Mouse (Mus musculus): Measurements from ENCODE around the gene Traf4. TPM values are rescaled to one million over a fixed set of nuclear protein-coding genes. Genes with fewer than 3 reads are reported as not detected.

Gene Traf4
- total RNA-seq, 1 experiment from 2014 or later = 6.9 TPM

DNA sequence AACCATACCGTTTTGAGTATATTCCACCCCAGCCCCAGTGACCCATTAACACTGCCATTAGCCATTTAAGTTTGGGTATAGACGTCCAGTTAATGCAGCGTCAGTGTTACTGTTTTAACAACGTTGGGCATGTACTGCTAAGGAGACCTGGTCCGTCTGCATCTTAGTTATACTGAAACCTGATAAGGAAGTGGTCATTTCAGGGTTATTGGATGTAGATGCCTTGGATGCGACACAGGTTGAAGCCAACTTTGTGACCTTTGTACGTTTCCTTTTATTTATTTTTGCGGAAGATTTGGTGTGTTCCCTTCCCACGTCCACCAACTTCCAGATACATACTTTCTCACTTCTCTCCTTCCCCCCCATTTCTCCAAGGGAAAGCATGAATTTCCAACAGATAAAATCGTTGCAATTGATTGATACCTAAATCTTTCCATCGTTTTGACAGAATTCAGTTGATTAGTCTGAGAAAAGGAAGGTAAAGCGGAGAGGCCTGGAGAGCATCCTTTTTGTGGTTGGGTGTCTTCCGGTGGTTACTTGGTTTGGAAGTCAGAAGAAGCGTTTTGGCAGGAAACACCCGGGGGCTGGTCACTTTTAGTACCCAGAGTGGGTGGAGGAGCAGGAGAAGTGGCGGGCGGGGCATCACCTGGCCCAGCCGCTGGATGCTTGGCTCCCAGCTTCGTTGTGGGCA lies 50.6 kb downstream of the Traf4 start:
- ATAC-seq (replicated peaks; ENCODE audit: low read depth, poor library complexity, severe bottlenecking) = no peak; the same call in 1 of the 2 replicates

DNA sequence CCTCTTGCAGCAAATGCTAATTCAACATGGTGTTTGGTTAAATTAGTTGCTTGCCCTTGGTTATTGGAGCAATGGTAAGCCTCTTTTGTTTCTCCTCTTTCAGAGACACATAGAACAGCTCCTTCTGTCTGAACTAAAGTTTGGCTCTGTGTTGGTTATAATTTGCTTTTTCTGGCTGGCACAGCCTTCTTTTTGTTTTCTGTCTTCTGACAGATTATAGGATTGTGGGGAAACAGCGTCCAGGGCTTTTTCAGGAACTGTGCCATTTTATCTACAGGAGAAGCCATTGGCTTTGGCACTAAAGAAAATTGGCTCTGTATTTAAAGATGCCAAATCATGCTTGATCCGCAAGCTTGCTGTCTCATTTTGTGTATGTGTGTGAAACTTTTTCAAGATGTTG lies 51.8 kb downstream of the Traf4 start:
- ATAC-seq (replicated peaks; ENCODE audit: low read depth, poor library complexity, severe bottlenecking) = no peak

Other genes starting within 250 kb of the Traf4 start
- not detected in 2 replicates for gene Sez6, start 234.8 kb downstream of the Traf4 start, total RNA-seq (2017)
- gene Phf12, start 182.8 kb downstream of the Traf4 start, total RNA-seq (2017) = 29.5 and 39.0 TPM in 2 replicates
- gene Dhrs13, start 133.3 kb downstream of the Traf4 start, total RNA-seq (2017) = 12.1 and 12.8 TPM in 2 replicates
- 29.7 and 38.4 TPM in 2 replicates for gene Flot2, start 127.7 kb downstream of the Traf4 start, total RNA-seq (2017)
- 19.3 and 25.5 TPM in 2 replicates for gene Eral1, start 85.2 kb downstream of the Traf4 start, total RNA-seq (2017)
- 6.5 and 7.2 TPM in 2 replicates for gene Fam222b, start 70.9 kb downstream of the Traf4 start, total RNA-seq (2017)
- 7.1 and 8.2 TPM in 2 replicates for gene Nek8, start 11.1 kb upstream of the Traf4 start, total RNA-seq (2017)
- 7.9 and 8.1 TPM in 2 replicates for gene Tlcd1, start 11.1 kb upstream of the Traf4 start, total RNA-seq (2017)
- 3,236 and 3,976 TPM in 2 replicates for gene Rpl23a, start 18.0 kb upstream of the Traf4 start, total RNA-seq (2017)
- gene Rab34, start 22.8 kb upstream of the Traf4 start, total RNA-seq (2017) = 2.0 and 2.8 TPM in 2 replicates
- gene Proca1, start 27.8 kb upstream of the Traf4 start, total RNA-seq (2017) = 1.8 TPM in 1 of 2 replicates, not detected in the other
- 42.2 and 57.7 TPM in 2 replicates for gene Sdf2, start 80.2 kb upstream of the Traf4 start, total RNA-seq (2017)
- 47.7 and 49.6 TPM in 2 replicates for gene Supt6, start 80.4 kb upstream of the Traf4 start, total RNA-seq (2017)
- gene 2610507B11Rik, start 96.2 kb upstream of the Traf4 start, total RNA-seq (2017) = 88.7 and 92.9 TPM in 2 replicates
- gene BC030499, start 125.3 kb upstream of the Traf4 start, total RNA-seq (2017) = 0.09 TPM in 1 of 2 replicates, not detected in the other
- gene Spag5, start 135.9 kb upstream of the Traf4 start, total RNA-seq (2017) = 45.9 and 52.4 TPM in 2 replicates
- gene Aldoc, start 157.4 kb upstream of the Traf4 start, total RNA-seq (2017) = 1.4 TPM in 1 of 2 replicates, not detected in the other
- 12.6 and 17.9 TPM in 2 replicates for gene Pigs, start 162.8 kb upstream of the Traf4 start, total RNA-seq (2017)
- gene Unc119, start 177.9 kb upstream of the Traf4 start, total RNA-seq (2017) = 13.5 and 33.7 TPM in 2 replicates
- gene Foxn1, start 221.0 kb upstream of the Traf4 start, total RNA-seq (2017) = not detected in 2 replicates

Data from common myeloid progenitor, adult 5-6 weeks (primary cell).